Mouse (Mus musculus) testis, adult 2 months (tissue): ENCODE data around the gene Muc5ac. TPM values are rescaled to one million over a fixed set of nuclear protein-coding genes. Genes with fewer than 3 reads are reported as not detected.

Experiments used
- H3K27ac ChIP-seq: fragments of 200-500 bp; 2 replicates; pipeline ENCODE4 v1.5.1; 2012; ENCODE audit warnings: low read depth, low read length; ENCODE audit not compliant: control insufficient read depth, insufficient read depth
- H3K27me3 ChIP-seq: fragments of 200-500 bp; 2 replicates; pipeline ENCODE4 v1.6.1; 2012; ENCODE audit warnings: mild to moderate bottlenecking, low read length, moderate library complexity; ENCODE audit not compliant: control insufficient read depth, insufficient read depth
- H3K36me3 ChIP-seq: fragments of 200-500 bp; 2 replicates; pipeline ENCODE4 v1.6.1; 2012; ENCODE audit warnings: mild to moderate bottlenecking, low read length; ENCODE audit not compliant: control insufficient read depth, insufficient read depth
- H3K4me1 ChIP-seq: fragments of 200-500 bp; 2 replicates; pipeline ENCODE4 v1.6.1; 2012; ENCODE audit warnings: low read length; ENCODE audit not compliant: control insufficient read depth, insufficient read depth
- H3K4me3 ChIP-seq: fragments of 200-500 bp; 2 replicates; pipeline ENCODE4 v1.5.1; 2012; ENCODE audit warnings: low read depth, mild to moderate bottlenecking, low read length, moderate library complexity, mixed read lengths; ENCODE audit not compliant: control insufficient read depth
- CTCF ChIP-seq: fragments of 200-500 bp; IDR thresholded peaks from 2 replicates; pipeline ENCODE4 v1.5.1; 2012; ENCODE audit warnings: low read depth, mild to moderate bottlenecking, inconsistent platforms, low read length, moderate library complexity; ENCODE audit not compliant: control insufficient read depth, insufficient read depth, insufficient replicate concordance
- POLR2A ChIP-seq: fragments of 200-500 bp; IDR thresholded peaks from 2 replicates; pipeline ENCODE4 v1.6.1; 2012; ENCODE audit warnings: low read depth, mild to moderate bottlenecking, inconsistent platforms, low read length, moderate library complexity; ENCODE audit not compliant: control insufficient read depth
- polyA plus RNA-seq: library from polyadenylated mRNA; depleted of rRNA; stranded (reverse); fragments of >200 nt; gene quantifications from 2 replicates; pipeline ENCODE4 v1.2.3, GENCODE M21; 2012

The Muc5ac gene
- polyA plus RNA-seq, 1 experiment: 0.27 TPM

- no peak overlapping the region for H3K4me3 ChIP-seq
- H3K36me3 ChIP-seq: no peaks in the 10 kb centered on the region
- no peaks in the 10 kb centered on the region for H3K27me3 ChIP-seq
- no peak for TF ChIP-seq POLR2A
- TF ChIP-seq CTCF: no peak
- H3K27ac ChIP-seq: no peak overlapping the region
- H3K4me1 ChIP-seq: no peaks in the 10 kb centered on the region
Measured at GRCm38 (mm10) chr7:141815361-141815760, 26.6 kb downstream of the Muc5ac start.

DNA sequence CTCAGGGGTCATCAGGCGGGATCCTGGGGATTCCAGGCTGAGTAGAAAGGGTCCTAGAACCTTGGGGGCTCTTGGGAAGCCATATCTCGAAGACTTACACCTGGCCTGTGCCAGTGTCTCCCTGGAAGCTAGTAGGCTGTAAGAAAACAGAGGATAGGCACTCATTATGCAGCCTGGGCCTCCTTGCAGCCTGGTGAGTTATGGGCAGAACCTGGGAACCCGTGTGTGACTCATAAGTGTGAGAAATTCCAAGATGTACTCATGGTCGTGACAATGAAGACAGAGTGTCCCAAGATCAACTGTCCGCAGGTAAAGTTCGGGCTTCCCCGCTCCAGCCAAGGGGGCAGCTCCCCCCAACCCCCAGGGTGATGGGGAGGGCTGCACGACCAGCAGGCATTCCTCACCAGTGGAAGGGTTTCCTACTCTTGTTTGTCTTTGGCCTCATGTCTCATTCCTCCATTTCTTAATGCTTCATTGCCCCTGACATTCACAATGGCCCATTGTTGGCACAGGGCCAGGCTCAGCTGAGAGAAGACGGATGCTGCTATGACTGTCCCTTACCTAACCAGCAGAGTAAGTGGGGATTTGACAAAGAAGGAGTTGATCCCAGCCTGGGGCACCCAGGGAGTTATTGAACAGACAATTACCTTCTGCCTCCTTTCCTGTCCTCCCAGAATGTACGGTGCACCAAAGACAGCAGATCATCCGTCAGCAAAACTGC is 28.7 kb downstream of the Muc5ac start:
- Histone ChIP-seq H3K27me3 (no peaks in the 10 kb centered on the region), H3K4me1 (no peaks in the 10 kb centered on the region), H3K36me3 (no peaks in the 10 kb centered on the region), H3K4me3 (no peak overlapping the region), H3K27ac (no peak overlapping the region)
- no peak for TF ChIP-seq CTCF
- no peak for TF ChIP-seq POLR2A

DNA sequence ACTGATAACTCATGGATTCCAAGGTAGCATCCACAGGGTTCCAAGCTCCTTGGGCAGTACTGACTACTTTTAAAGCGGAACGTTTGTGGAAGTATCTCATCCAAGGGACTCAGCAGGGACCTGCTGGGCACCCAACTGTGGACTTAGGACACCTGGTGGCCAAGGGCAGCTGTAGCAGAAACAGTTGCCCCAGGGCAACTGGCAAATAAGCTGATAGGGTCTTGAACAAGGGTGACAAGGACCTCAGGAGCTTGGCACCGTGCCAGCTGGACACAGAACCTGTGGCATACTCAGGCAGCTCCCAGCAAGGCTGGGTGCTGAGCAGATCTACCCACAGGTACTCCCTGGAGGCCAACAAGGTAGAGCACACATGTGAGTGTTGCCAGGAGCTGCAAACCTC is 29.5 kb downstream of the Muc5ac start:
- Histone ChIP-seq H3K27ac (no peak overlapping the region), H3K27me3 (no peaks in the 10 kb centered on the region), H3K36me3 (no peaks in the 10 kb centered on the region), H3K4me1 (no peaks in the 10 kb centered on the region), H3K4me3 (no peak overlapping the region)
- TF ChIP-seq CTCF (no peak), POLR2A (no peak)

DNA sequence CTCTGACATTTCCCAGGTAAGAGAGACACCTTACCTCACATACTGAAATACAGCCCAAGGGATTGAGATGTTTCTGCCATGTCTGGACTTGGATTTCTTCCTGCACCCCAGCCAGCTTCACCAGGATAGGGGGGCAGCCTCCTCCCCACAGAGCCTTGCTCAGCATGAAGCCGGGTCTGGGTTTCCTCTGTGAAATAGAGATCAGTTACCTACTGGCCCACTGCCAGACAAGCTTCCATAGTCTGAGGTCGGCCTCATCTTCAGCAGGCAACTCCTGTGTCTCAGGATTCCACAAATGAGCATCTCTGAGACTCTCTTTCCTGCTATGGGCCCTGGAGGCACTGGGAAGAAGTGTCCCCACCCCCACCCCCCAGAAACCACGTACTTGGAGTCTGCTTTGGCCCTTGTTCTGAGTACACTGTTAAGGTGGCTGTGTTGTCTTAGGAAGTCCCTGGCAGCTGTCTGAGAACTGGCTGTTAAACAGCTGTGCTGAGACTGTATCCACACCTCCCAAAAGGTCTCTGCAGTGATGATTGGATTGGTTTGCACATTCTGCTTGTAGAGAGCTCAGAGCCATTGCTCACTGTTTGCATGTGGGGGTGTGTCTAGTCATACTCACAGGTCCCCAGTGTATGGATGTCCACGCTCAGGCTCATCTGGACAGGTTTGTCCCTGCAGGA is 34.0 kb downstream of the Muc5ac start:
- Histone ChIP-seq H3K27me3 (no peaks in the 10 kb centered on the region), H3K27ac (no peak overlapping the region), H3K4me3 (no peak overlapping the region), H3K36me3 (no peaks in the 10 kb centered on the region), H3K4me1 (no peaks in the 10 kb centered on the region)
- no peak for TF ChIP-seq POLR2A

DNA sequence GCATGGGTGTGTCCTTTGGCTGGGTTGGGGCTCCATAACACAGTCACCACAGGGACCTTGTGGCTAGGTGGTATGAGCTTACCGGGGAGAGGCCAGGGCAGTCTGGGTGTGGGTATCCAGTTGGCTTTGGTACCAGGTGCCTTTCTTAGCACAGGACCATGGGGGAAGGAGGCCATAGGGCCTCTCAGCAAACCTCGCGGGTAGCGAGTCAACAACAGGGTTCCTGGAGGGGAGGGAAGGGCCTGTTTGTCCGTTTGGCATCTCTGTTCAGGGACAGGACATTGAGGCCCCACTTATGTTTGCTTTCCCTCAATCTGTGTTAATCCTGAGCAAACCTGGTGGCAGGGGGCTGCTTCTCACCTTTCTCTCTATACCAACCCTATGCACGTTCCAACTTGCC is 34.9 kb downstream of the Muc5ac start:
- TF ChIP-seq POLR2A (no peak), CTCF (no peak)
- H3K4me1 ChIP-seq: no peaks in the 10 kb centered on the region
- no peak overlapping the region for H3K27ac ChIP-seq
- no peaks in the 10 kb centered on the region for H3K36me3 ChIP-seq
- H3K4me3 ChIP-seq: no peak overlapping the region
- no peaks in the 10 kb centered on the region for H3K27me3 ChIP-seq

- TF ChIP-seq CTCF (no peak), POLR2A (no peak)
- no peak overlapping the region for H3K27ac ChIP-seq
- H3K36me3 ChIP-seq: no peaks in the 10 kb centered on the region
- no peak overlapping the region for H3K4me3 ChIP-seq
- H3K27me3 ChIP-seq: no peaks in the 10 kb centered on the region
- no peaks in the 10 kb centered on the region for H3K4me1 ChIP-seq
Measured at GRCm38 (mm10) chr7:141824398-141824797, 35.6 kb downstream of the Muc5ac start.

- Histone ChIP-seq H3K36me3 (no peaks in the 10 kb centered on the region), H3K4me3 (no peak overlapping the region), H3K4me1 (no peaks in the 10 kb centered on the region), H3K27ac (no peak overlapping the region), H3K27me3 (no peaks in the 10 kb centered on the region)
- no peak for TF ChIP-seq POLR2A
- TF ChIP-seq CTCF: no peak
Measured at GRCm38 (mm10) chr7:141835941-141836340, 47.2 kb downstream of the Muc5ac start.
